Mouse (Mus musculus): ENCODE results near the gene Mrgprb5.

GRCm38 (mm10) chr7:48168919-48169318, at the start of gene Mrgprb5:
- TF ChIP-seq EP300 (optimal IDR thresholded peaks at IDR 0.05) (no peak), CTCF (IDR thresholded peaks at IDR 0.05; ENCODE audit: low read depth) (no peak)

All from stomach, postnatal 0 days (tissue).